Mouse (Mus musculus) C2C12 (cell line): Measurements from ENCODE around the gene Nfix. TPM values are rescaled to one million over a fixed set of nuclear protein-coding genes. Genes with fewer than 3 reads are reported as not detected.

ENCODE experiments used
- H3K27me3 ChIP-seq: one replicate; pipeline ENCODE4 v1.6.1; 2011; ENCODE audit not compliant: control insufficient read depth, insufficient read depth, insufficient read length
- H3K36me3 ChIP-seq: one replicate; pipeline ENCODE4 v1.6.1; 2011; ENCODE audit not compliant: control insufficient read depth, insufficient read depth
- H3K4me3 ChIP-seq: one replicate; pipeline ENCODE4 v1.5.1; 2011; ENCODE audit warnings: mild to moderate bottlenecking, control low read depth; ENCODE audit not compliant: poor library complexity, insufficient read depth, severe bottlenecking
- H3K79me2 ChIP-seq: one replicate; pipeline ENCODE4 v1.6.1; 2011; ENCODE audit not compliant: control insufficient read depth, insufficient read depth
- H3K79me3 ChIP-seq: one replicate; pipeline ENCODE4 v1.6.1; 2011; ENCODE audit warnings: low read depth, control low read depth
- H3ac ChIP-seq: one replicate; pipeline ENCODE3; 2011; ENCODE audit warnings: low read depth; ENCODE audit not compliant: control insufficient read depth, insufficient read length
- CEBPB ChIP-seq: IDR thresholded peaks from one replicate; pipeline ENCODE4 v1.6.1; 2011; ENCODE audit warnings: low read depth, mild to moderate bottlenecking, control low read depth, moderate library complexity
- CTCF ChIP-seq: IDR thresholded peaks from one replicate; pipeline ENCODE4 v1.5.1; 2011; ENCODE audit not compliant: control insufficient read depth, insufficient read depth, insufficient read length
- FOSL1 ChIP-seq: IDR thresholded peaks from one replicate; pipeline ENCODE4 v1.8.0; 2011; ENCODE audit warnings: mild to moderate bottlenecking, low read length; ENCODE audit not compliant: poor library complexity, insufficient read depth, severe bottlenecking
- MAX ChIP-seq: IDR thresholded peaks from one replicate; pipeline ENCODE4 v1.6.1; 2011; ENCODE audit warnings: mild to moderate bottlenecking, control low read depth
- MYOD1 ChIP-seq: IDR thresholded peaks from one replicate; pipeline ENCODE4 v1.6.1; 2011; ENCODE audit warnings: low read depth; ENCODE audit not compliant: control insufficient read depth, insufficient read length
- MYOG ChIP-seq: IDR thresholded peaks from one replicate; pipeline ENCODE4 v1.6.1; 2011; ENCODE audit not compliant: control insufficient read depth, insufficient read length; ENCODE audit errors: extremely low read depth
- USF1 ChIP-seq: IDR thresholded peaks from one replicate; pipeline ENCODE4 v1.6.1; 2011; ENCODE audit warnings: low read depth, mild to moderate bottlenecking, control low read depth, moderate library complexity
- polyA plus RNA-seq: library from polyadenylated mRNA; unstranded; fragments of >200 nt; fragmentation: generic; extraction: Trizol; gene quantifications from one replicate; pipeline ENCODE4 v1.2.1, GENCODE M21; 2012; ENCODE audit warnings: missing spikeins

Nfix gene
- polyA plus RNA-seq, 1 experiment = 50.7 TPM

- TF ChIP-seq CTCF = no peak
- TF ChIP-seq MYOD1 = no peak
- TF ChIP-seq MYOG = no peak
- no peak for TF ChIP-seq MAX
- TF ChIP-seq USF1 = no peak
- TF ChIP-seq FOSL1 = no peak
- no peak for TF ChIP-seq CEBPB
- peak overlapping the region; percentile 69 for H3ac ChIP-seq
- peaks cover 62% of the 10 kb centered on the region for H3K79me2 ChIP-seq
- no peak overlapping the region for H3K4me3 ChIP-seq
- no peaks in the 10 kb centered on the region for H3K27me3 ChIP-seq
- no peaks in the 10 kb centered on the region for H3K79me3 ChIP-seq
- peaks cover 9% of the 10 kb centered on the region for H3K36me3 ChIP-seq
These were observed 57.1 kb downstream of the Nfix start for GRCm38 (mm10) chr8:84743054-84743415.

- Histone ChIP-seq H3ac (peak overlapping the region; percentile 69), H3K4me3 (no peak overlapping the region), H3K27me3 (no peaks in the 10 kb centered on the region), H3K79me2 (peaks cover 68% of the 10 kb centered on the region), H3K36me3 (peaks cover 9% of the 10 kb centered on the region), H3K79me3 (no peaks in the 10 kb centered on the region)
- TF ChIP-seq USF1 = peak; percentile 76
- peak; percentile 27 for TF ChIP-seq MAX
- TF ChIP-seq MYOD1 = no peak
These were observed 57.7 kb downstream of the Nfix start for GRCm38 (mm10) chr8:84742171-84743053.

- Histone ChIP-seq H3K36me3 (peaks cover 9% of the 10 kb centered on the region), H3K4me3 (no peak overlapping the region), H3K79me2 (peaks cover 70% of the 10 kb centered on the region), H3ac (no peak overlapping the region), H3K27me3 (no peaks in the 10 kb centered on the region), H3K79me3 (no peaks in the 10 kb centered on the region)
- no peak for TF ChIP-seq MYOG
These were observed 59.0 kb downstream of the Nfix start for GRCm38 (mm10) chr8:84740895-84741843.

- H3K79me3 ChIP-seq = no peaks in the 10 kb centered on the region
- H3K79me2 ChIP-seq = peaks cover 68% of the 10 kb centered on the region
- TF ChIP-seq USF1 = no peak
- no peak for TF ChIP-seq CTCF
- TF ChIP-seq MYOD1 = no peak
- TF ChIP-seq CEBPB = no peak
- no peak for TF ChIP-seq FOSL1
- no peak for TF ChIP-seq MYOG
- no peak for TF ChIP-seq MAX
- no peak overlapping the region for H3ac ChIP-seq
- peaks cover 9% of the 10 kb centered on the region for H3K36me3 ChIP-seq
- no peaks in the 10 kb centered on the region for H3K27me3 ChIP-seq
- H3K4me3 ChIP-seq = no peak overlapping the region
These were observed 60.8 kb downstream of the Nfix start for GRCm38 (mm10) chr8:84739401-84739742.

GRCm38 (mm10) chr8:84738715-84739400 lies 61.3 kb downstream of the Nfix start:
- TF ChIP-seq MYOD1 = no peak
- TF ChIP-seq MAX = no peak
- no peak for TF ChIP-seq CTCF
- no peak overlapping the region for H3K4me3 ChIP-seq

GRCm38 (mm10) chr8:84738266-84738665 lies 61.9 kb downstream of the Nfix start:
- Histone ChIP-seq H3K4me3 (no peak overlapping the region), H3K36me3 (peaks cover 9% of the 10 kb centered on the region), H3K79me3 (no peaks in the 10 kb centered on the region), H3K79me2 (peaks cover 78% of the 10 kb centered on the region), H3K27me3 (no peaks in the 10 kb centered on the region), H3ac (no peak overlapping the region)
- no peak for TF ChIP-seq USF1
- no peak for TF ChIP-seq CEBPB
- TF ChIP-seq FOSL1 = no peak
- TF ChIP-seq CTCF = no peak
- no peak for TF ChIP-seq MYOD1
- TF ChIP-seq MYOG = no peak
- TF ChIP-seq MAX = no peak

More at GRCm38 (mm10) chr8:84738715-84739400, 61.3 kb downstream of the Nfix start:
- H3K79me3 ChIP-seq = no peaks in the 10 kb centered on the region
- no peak overlapping the region for H3ac ChIP-seq
- no peaks in the 10 kb centered on the region for H3K27me3 ChIP-seq
- H3K79me2 ChIP-seq = peaks cover 72% of the 10 kb centered on the region
- peaks cover 9% of the 10 kb centered on the region for H3K36me3 ChIP-seq
